32 mouse cellular contexts compared by ENCODE assay signal in the genomic region with DNA sequence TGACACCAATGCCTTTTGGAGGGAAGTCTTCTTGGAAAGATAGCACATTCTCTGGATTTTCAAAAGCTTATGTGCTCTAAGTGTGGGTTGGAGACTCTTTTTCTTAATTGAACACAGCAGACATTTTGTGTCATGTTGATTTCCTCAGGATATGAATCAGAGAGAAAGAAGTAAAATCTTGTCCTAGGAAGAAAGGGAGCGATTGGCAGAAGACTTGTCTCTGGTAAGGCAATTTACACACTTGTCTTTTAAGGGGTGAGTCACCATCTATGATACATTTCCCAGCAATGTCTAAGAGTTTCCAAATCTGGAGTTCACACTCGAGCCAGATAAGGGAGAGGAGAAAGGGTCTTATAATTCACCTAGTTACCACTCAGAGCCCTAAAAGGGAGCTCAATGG.
DNase-seq lines count a peak whose midpoint lies in the region; ATAC-seq and TF ChIP-seq lines count a peak whose summit lies in the region.
"Had no signal": no experiment of that assay in that cellular context is flagged by ENCODE, and none has a peak within 500 bp of the region (broad histone marks: within the 10 kb centered on the region; RNA-seq: fewer than 3 reads in every experiment).

No protein-coding gene starts in this region.

- no peak overlapping the region for H3K4me3 ChIP-seq in gastrocnemius, adult 2 months
- no peak overlapping the region for H3K4me3 ChIP-seq in C2C12 (ENCODE audit: insufficient read depth, poor library complexity, severe bottlenecking)
- no peak overlapping the region for H3K4me3 ChIP-seq in midbrain, embryonic 14.5 days (replicated peaks; ENCODE audit: low read depth, low read length)
- H3K4me3 ChIP-seq: embryonic facial prominence, embryonic 12.5 days; embryonic facial prominence, embryonic 15.5 days; erythroblast, embryonic 14.5 days; forebrain, embryonic 12.5 days; heart, embryonic 12.5 days; heart, embryonic 15.5 days; hindbrain, embryonic 10.5 days; hindbrain, embryonic 13.5 days; intestine, embryonic 15.5 days had no signal

- H3K9ac ChIP-seq in midbrain, embryonic 14.5 days (replicated peaks; ENCODE audit: low read length): no peak overlapping the region
- H3K9ac ChIP-seq: embryonic facial prominence, embryonic 12.5 days; embryonic facial prominence, embryonic 15.5 days; forebrain, embryonic 12.5 days; heart, embryonic 12.5 days; heart, embryonic 15.5 days; hindbrain, embryonic 13.5 days; intestine, embryonic 15.5 days had no signal

- peaks cover 50% of the 10 kb centered on the region for H3K36me3 ChIP-seq in C2C12 (ENCODE audit: control insufficient read depth, insufficient read depth)
- H3K36me3 ChIP-seq in midbrain, embryonic 14.5 days (ENCODE audit: control insufficient read depth, insufficient read depth, low read length): peaks cover 15% of the 10 kb centered on the region
- H3K36me3 ChIP-seq: heart, embryonic 12.5 days; heart, embryonic 15.5 days; intestine, embryonic 15.5 days had no signal

- H3K27me3 ChIP-seq in C2C12 (ENCODE audit: control insufficient read depth, insufficient read depth, insufficient read length): no peaks in the 10 kb centered on the region
- no peaks in the 10 kb centered on the region for H3K27me3 ChIP-seq in midbrain, embryonic 14.5 days (ENCODE audit: control insufficient read depth, insufficient read depth, low read length)
- H3K27me3 ChIP-seq: embryonic facial prominence, embryonic 12.5 days; embryonic facial prominence, embryonic 15.5 days; forebrain, embryonic 12.5 days; heart, embryonic 12.5 days; heart, embryonic 15.5 days; hindbrain, embryonic 13.5 days; intestine, embryonic 15.5 days; Patski had no signal

- H3K27ac ChIP-seq in gastrocnemius, adult 2 months: peak overlapping the region; percentile 38
- no peak overlapping the region for H3K27ac ChIP-seq in midbrain, embryonic 14.5 days (replicated peaks; ENCODE audit: low read depth, low read length)
- H3K27ac ChIP-seq: embryonic facial prominence, embryonic 12.5 days; embryonic facial prominence, embryonic 15.5 days; forebrain, embryonic 12.5 days; heart, embryonic 15.5 days; hindbrain, embryonic 10.5 days; hindbrain, embryonic 13.5 days; intestine, embryonic 15.5 days had no signal

- 89% methylated on average over 2 of the region's 2 CpGs for WGBS in midbrain, embryonic 14.5 days

- no peak for TF ChIP-seq CTCF in gastrocnemius, adult 2 months (IDR thresholded peaks at IDR 0.05)
- no peak for TF ChIP-seq CTCF in C2C12 (IDR thresholded peaks at IDR 0.05; ENCODE audit: control insufficient read depth, insufficient read depth, insufficient read length)

- no peak overlapping the region for H3ac ChIP-seq in C2C12 (ENCODE audit: control insufficient read depth, insufficient read length, low read depth)

- H3K79me2 ChIP-seq in C2C12 (ENCODE audit: control insufficient read depth, insufficient read depth): peaks cover 56% of the 10 kb centered on the region

- H3K79me3 ChIP-seq in C2C12 (ENCODE audit: low read depth): peaks cover 31% of the 10 kb centered on the region

- intact Hi-C loops in gastrocnemius, adult 2 months (cut with DNase I): no loop called here

- H3K4me1 ChIP-seq in midbrain, embryonic 14.5 days (ENCODE audit: control insufficient read depth, insufficient read depth, low read length): no peaks in the 10 kb centered on the region
- H3K4me1 ChIP-seq: embryonic facial prominence, embryonic 12.5 days; embryonic facial prominence, embryonic 15.5 days; heart, embryonic 15.5 days; hindbrain, embryonic 10.5 days; hindbrain, embryonic 13.5 days; intestine, embryonic 15.5 days had no signal

- H3K4me2 ChIP-seq in midbrain, embryonic 14.5 days (ENCODE audit: low read length): no peak overlapping the region
- H3K4me2 ChIP-seq: embryonic facial prominence, embryonic 12.5 days; embryonic facial prominence, embryonic 15.5 days; forebrain, embryonic 12.5 days; heart, embryonic 12.5 days; heart, embryonic 15.5 days; hindbrain, embryonic 13.5 days; intestine, embryonic 15.5 days had no signal

- H3K9me3 ChIP-seq in midbrain, embryonic 14.5 days (ENCODE audit: control insufficient read depth, low read length): no peaks in the 10 kb centered on the region
- H3K9me3 ChIP-seq: embryonic facial prominence, embryonic 12.5 days; embryonic facial prominence, embryonic 15.5 days; forebrain, embryonic 12.5 days; heart, embryonic 12.5 days; heart, embryonic 15.5 days; hindbrain, embryonic 10.5 days; hindbrain, embryonic 13.5 days; intestine, embryonic 15.5 days had no signal

- DNase-seq in gastrocnemius, adult 2 months: no peak
- DNase-seq in gastrocnemius, adult 8-10 months (ENCODE audit: low spot score in 2 of 2): no peak
- DNase-seq in brain, adult 2 months (ENCODE audit: low read depth, low spot score): peak; percentile 43
- DNase-seq in lung, postnatal 4 days: no peak
- DNase-seq in midbrain, embryonic 14.5 days: no peak
- DNase-seq: adrenal gland, postnatal 10 days; adrenal gland, postnatal 36 days; B cell, adult 2 months; cerebellum, adult 11 months; cerebellum, adult 2 months; cerebellum, adult 9-11 months; cerebellum, postnatal 25 days; gastrocnemius, postnatal 14 days; heart, adult 11 months; heart, postnatal 10 days; heart, postnatal 36 days; kidney, adult 11 months had no signal

- no peak for ATAC-seq in megakaryocyte progenitor cell, adult 5-6 weeks (replicated peaks; ENCODE audit: poor library complexity)
- no peak for ATAC-seq in midbrain, embryonic 14.5 days (ENCODE audit: low FRiP score, low TSS enrichment)
- ATAC-seq: CD4-positive, CD25-positive, alpha-beta regulatory T cell, adult 4 months; forebrain, embryonic 16.5 days; hindbrain, embryonic 16.5 days; intestine, embryonic 15.5 days; Patski had no signal

TF ChIP-seq in C2C12, 6 proteins besides CTCF, POLR2A, EP300 and RAD21:
- TF ChIP-seq USF1 (IDR thresholded peaks at IDR 0.05; ENCODE audit: low read depth) (no peak), CEBPB (IDR thresholded peaks at IDR 0.05; ENCODE audit: low read depth) (peak; percentile 42), MYOG (IDR thresholded peaks at IDR 0.05; ENCODE audit: control insufficient read depth, extremely low read depth, insufficient read length) (no peak), MYOD1 (IDR thresholded peaks at IDR 0.05; ENCODE audit: control insufficient read depth, insufficient read length, low read depth) (peak; percentile 13), FOSL1 (IDR thresholded peaks at IDR 0.05; ENCODE audit: insufficient read depth, low read length, poor library complexity, severe bottlenecking) (peak; percentile 85)
